Mouse (Mus musculus): Measurements from ENCODE around the gene F2r.

DNA sequence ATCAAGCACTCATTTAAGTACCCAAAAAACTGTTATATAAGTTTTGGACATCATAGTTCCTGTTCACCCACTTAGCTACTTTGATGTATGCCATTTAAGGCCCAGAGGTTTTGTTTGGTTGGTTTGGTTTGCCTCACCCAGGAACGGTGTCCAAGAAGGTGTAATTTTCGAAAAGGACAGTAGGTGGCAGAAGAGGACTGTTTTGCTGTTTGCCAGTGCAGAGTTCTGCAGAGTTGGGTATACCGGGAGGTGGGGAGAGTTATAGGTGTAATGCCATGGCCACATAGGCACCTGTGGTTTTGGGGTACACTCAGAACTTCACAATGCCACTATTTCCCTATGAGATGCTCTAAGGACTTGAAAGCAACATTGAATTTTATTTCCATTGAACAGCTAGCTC lies 54.6 kb downstream of the F2r start:
- TF ChIP-seq CTCF (IDR thresholded peaks at IDR 0.05; ENCODE audit: control insufficient read depth, insufficient read depth, low read length) = peak; percentile 58
- TF ChIP-seq POLR2A (IDR thresholded peaks at IDR 0.05; ENCODE audit: borderline replicate concordance, control insufficient read depth, low read depth, low read length) = no peak
